ENCODE assay signal across 10 mouse cellular contexts in genomic region chr11:22847732-22848648, GRCm38 (mm10). TPM values are rescaled to one million over a fixed set of nuclear protein-coding genes. Genes with fewer than 3 reads are reported as not detected.
A peak's percentile ranks its signal among the peaks of the same experiment; 100 is the strongest.
DNase-seq lines count a peak whose midpoint lies in the region; ATAC-seq and TF ChIP-seq lines count a peak whose summit lies in the region.
"Had no signal": no experiment of that assay in that cellular context is flagged by ENCODE, and none has a peak within 500 bp of the region (broad histone marks: within the 10 kb centered on the region; RNA-seq: fewer than 3 reads in every experiment).

No protein-coding gene starts in this region.

- H3K27me3 ChIP-seq in lung, embryonic 16.5 days (ENCODE audit: control insufficient read depth, insufficient read depth, low read depth, low read length) = no peaks in the 10 kb centered on the region
- no peaks in the 10 kb centered on the region for H3K27me3 ChIP-seq in forebrain, postnatal 0 days (ENCODE audit: insufficient read depth, low read length)

- intact Hi-C loops in left cerebral cortex, postnatal 10 days (cut with DNase I) = no loop called here

- DNase-seq in adrenal gland, postnatal 10 days = peak; percentile 35
- DNase-seq in adrenal gland, postnatal 4 days (ENCODE audit: low spot score in 2 of 2) = no peak
- peak; percentile 93 for DNase-seq in NIH3T3 (ENCODE audit: low read depth)
- DNase-seq in kidney, adult 18-20 months = peak; percentile 75
- DNase-seq in forebrain, postnatal 0 days = no peak
- no peak for DNase-seq in frontal cortex, postnatal 10 days (ENCODE audit: low spot score in 2 of 2)
- DNase-seq in left cerebral cortex, postnatal 10 days (ENCODE audit: extremely low spot score in 1 of 2, low spot score in 2 of 2) = no peak

- TF ChIP-seq CTCF in forebrain, postnatal 0 days (IDR thresholded peaks at IDR 0.05; ENCODE audit: low read depth) = no peak

- no peak overlapping the region for H3K4me2 ChIP-seq in lung, embryonic 16.5 days (ENCODE audit: low read depth, low read length)
- no peak overlapping the region for H3K4me2 ChIP-seq in forebrain, postnatal 0 days (ENCODE audit: low read depth)
- H3K4me2 ChIP-seq: midbrain, embryonic 11.5 days had no signal

- WGBS in lung, embryonic 16.5 days = 34% methylated on average over 8 of the region's 8 CpGs
- WGBS in forebrain, postnatal 0 days = 58% methylated on average over 8 of the region's 8 CpGs

- H3K4me3 ChIP-seq in lung, embryonic 16.5 days (ENCODE audit: low read length) = no peak overlapping the region
- no peak overlapping the region for H3K4me3 ChIP-seq in forebrain, postnatal 0 days (ENCODE audit: low read depth, low read length)

- no peak overlapping the region for H3K9ac ChIP-seq in lung, embryonic 16.5 days (ENCODE audit: low read length)
- no peak overlapping the region for H3K9ac ChIP-seq in forebrain, postnatal 0 days

- H3K9me3 ChIP-seq in lung, embryonic 16.5 days (ENCODE audit: control insufficient read depth, low read length) = no peaks in the 10 kb centered on the region
- no peaks in the 10 kb centered on the region for H3K9me3 ChIP-seq in forebrain, postnatal 0 days (ENCODE audit: low read length)

- ATAC-seq in lung, embryonic 16.5 days (ENCODE audit: low read depth) = peak; percentile 39; the same call in 1 of the 2 replicates
- ATAC-seq in forebrain, postnatal 0 days = no peak
- ATAC-seq: hindbrain, embryonic 16.5 days had no signal

- peaks cover 37% of the 10 kb centered on the region for H3K4me1 ChIP-seq in lung, embryonic 16.5 days (replicated peaks; ENCODE audit: control insufficient read depth, insufficient read depth, low read length)
- no peaks in the 10 kb centered on the region for H3K4me1 ChIP-seq in forebrain, postnatal 0 days (ENCODE audit: insufficient read depth)

- no peaks in the 10 kb centered on the region for H3K36me3 ChIP-seq in lung, embryonic 16.5 days (ENCODE audit: control insufficient read depth, insufficient read depth, low read length)
- H3K36me3 ChIP-seq in forebrain, postnatal 0 days (ENCODE audit: insufficient read depth) = no peaks in the 10 kb centered on the region

- H3K27ac ChIP-seq in lung, embryonic 16.5 days (ENCODE audit: low read length) = peak overlapping the region; percentile 19
- no peak overlapping the region for H3K27ac ChIP-seq in forebrain, postnatal 0 days (ENCODE audit: low read depth, low read length)

RNA-seq across cellular contexts. Expression of gene B3gnt2, which starts 12.8 kb away (rescaled TPM):
- 10 to 100 TPM; 30.1 to 36.3 TPM for total RNA-seq in adrenal gland, postnatal 10 days (2021)
- total RNA-seq in adrenal gland, postnatal 4 days (2021) = 10 to 100 TPM; 52.7 to 60.0 TPM
- 11.0 and 12.7 TPM in 2 replicates for polyA plus RNA-seq in lung, embryonic 16.5 days (2015; fragmentation: Nextera tagmentation; extraction: Ambion mirVana)
- total RNA-seq in forebrain, postnatal 0 days (2014; rRNA removed) = 3.1 and 6.7 TPM in 2 replicates
- 3.0 and 3.6 TPM in 2 replicates for polyA plus RNA-seq in forebrain, postnatal 0 days (2015; fragmentation: Nextera tagmentation; extraction: Ambion mirVana)
- 10 to 100 TPM in 1 of 2 experiments, 1 to 10 TPM in 1; 8.1 to 16.0 TPM for total RNA-seq in left cerebral cortex, postnatal 10 days (2021)

Comparison
In these comparisons a context has a peak if more than half of its experiments do, and no peak if none do; other contexts are left out.
1. DNase-seq: peak in adrenal gland, postnatal 10 days (single experiment), NIH3T3 (single experiment) and kidney, adult 18-20 months (single experiment); none in adrenal gland, postnatal 4 days (0 of 2), forebrain, postnatal 0 days (single experiment), frontal cortex, postnatal 10 days (0 of 2) and left cerebral cortex, postnatal 10 days (0 of 2).